Mouse (Mus musculus) monocyte, adult 2 months (primary cell): Measurements from ENCODE around the gene Gprc5b.

Experiments
- DNase-seq, 2 experiments: peaks; one replicate each; pipeline ENCODE4 v3.0.0; 2022; ENCODE audit warnings: low spot score in 2 of 2, low read depth in 1 of 2

Gprc5b gene

GRCm38 (mm10) chr7:118953626-118954282 lies 41.3 kb downstream of the Gprc5b start:
- DNase-seq: no peak

GRCm38 (mm10) chr7:118949749-118950148 lies 45.3 kb downstream of the Gprc5b start:
- no peak for DNase-seq

- no peak for DNase-seq
Observed at GRCm38 (mm10) chr7:118948677-118949282, 46.2 kb downstream of the Gprc5b start.

- no peak for DNase-seq
Observed at GRCm38 (mm10) chr7:118947241-118947640, 47.8 kb downstream of the Gprc5b start.

GRCm38 (mm10) chr7:118944884-118945283 lies 50.1 kb downstream of the Gprc5b start:
- DNase-seq: no peak

- no peak for DNase-seq
Observed at GRCm38 (mm10) chr7:118943170-118943569, 51.8 kb downstream of the Gprc5b start.

- DNase-seq: no peak
Observed at GRCm38 (mm10) chr7:118942297-118942696, 52.7 kb downstream of the Gprc5b start.

- DNase-seq: no peak
Observed at GRCm38 (mm10) chr7:118937469-118938387, 57.3 kb downstream of the Gprc5b start.

GRCm38 (mm10) chr7:118936844-118937243 lies 58.2 kb downstream of the Gprc5b start:
- no peak for DNase-seq

- peak in 1 of 2 experiments; percentile 32 for DNase-seq
Observed at GRCm38 (mm10) chr7:118935306-118935705, 59.7 kb downstream of the Gprc5b start.

GRCm38 (mm10) chr7:118931502-118932395 lies 63.3 kb downstream of the Gprc5b start:
- DNase-seq: no peak

GRCm38 (mm10) chr7:118929601-118930311 lies 65.3 kb downstream of the Gprc5b start:
- DNase-seq: peak; percentile 6 to 37

GRCm38 (mm10) chr7:118928916-118929315 lies 66.1 kb downstream of the Gprc5b start:
- DNase-seq: no peak

- no peak for DNase-seq
Observed at GRCm38 (mm10) chr7:118928316-118928715, 66.7 kb downstream of the Gprc5b start.

- DNase-seq: no peak
Observed at GRCm38 (mm10) chr7:118927279-118927678, 67.7 kb downstream of the Gprc5b start.

GRCm38 (mm10) chr7:118926516-118927260 lies 68.3 kb downstream of the Gprc5b start:
- DNase-seq: no peak

GRCm38 (mm10) chr7:118925547-118925946 lies 69.5 kb downstream of the Gprc5b start:
- DNase-seq: no peak

- no peak for DNase-seq
Observed at GRCm38 (mm10) chr7:118922441-118923202, 72.4 kb downstream of the Gprc5b start.
